Mouse (Mus musculus): ENCODE measurements around the gene Extl2. TPM values are rescaled to one million over a fixed set of nuclear protein-coding genes. Genes with fewer than 3 reads are reported as not detected.

The Extl2 gene
- total RNA-seq, 2 experiments from 2014 or later = 69.0 to 69.5 TPM

- peak; percentile 84 for TF ChIP-seq CTCF (conservative IDR thresholded peaks at IDR 0.05)
- no peak for DNase-seq (ENCODE audit: low spot score in 2 of 2)
- no peak overlapping the region for H3K27ac ChIP-seq
- no peak overlapping the region for H3K4me3 ChIP-seq
Measured at GRCm38 (mm10) chr3:115979000-115979399, 28.3 kb upstream of the Extl2 start.

- H3K27ac ChIP-seq = no peak overlapping the region
- no peak for DNase-seq (ENCODE audit: low spot score in 2 of 2)
- no peak overlapping the region for H3K4me3 ChIP-seq
- TF ChIP-seq CTCF (conservative IDR thresholded peaks at IDR 0.05) = no peak
Measured at GRCm38 (mm10) chr3:115983217-115983616, 24.0 kb upstream of the Extl2 start.

- no peak for TF ChIP-seq CTCF (conservative IDR thresholded peaks at IDR 0.05)
- Histone ChIP-seq H3K4me3 (no peak overlapping the region), H3K27ac (no peak overlapping the region)
- no peak for DNase-seq (ENCODE audit: low spot score in 2 of 2)
Measured at GRCm38 (mm10) chr3:115984653-115985052, 22.6 kb upstream of the Extl2 start.

GRCm38 (mm10) chr3:115985183-115985892 lies 21.9 kb upstream of the Extl2 start:
- Histone ChIP-seq H3K27ac (no peak overlapping the region), H3K4me3 (no peak overlapping the region)
- DNase-seq (ENCODE audit: low spot score in 2 of 2) = no peak
- no peak for TF ChIP-seq CTCF (conservative IDR thresholded peaks at IDR 0.05)

GRCm38 (mm10) chr3:115992103-115992502 lies 15.2 kb upstream of the Extl2 start:
- Histone ChIP-seq H3K27ac (no peak overlapping the region), H3K4me3 (no peak overlapping the region)
- no peak for DNase-seq (ENCODE audit: low spot score in 2 of 2)
- no peak for TF ChIP-seq CTCF (conservative IDR thresholded peaks at IDR 0.05)

GRCm38 (mm10) chr3:115992588-115992987 lies 14.7 kb upstream of the Extl2 start:
- Histone ChIP-seq H3K4me3 (no peak overlapping the region), H3K27ac (no peak overlapping the region)
- TF ChIP-seq CTCF (conservative IDR thresholded peaks at IDR 0.05) = no peak
- no peak for DNase-seq (ENCODE audit: low spot score in 2 of 2)

GRCm38 (mm10) chr3:115993025-115993424 lies 14.2 kb upstream of the Extl2 start:
- no peak for DNase-seq (ENCODE audit: low spot score in 2 of 2)
- no peak for TF ChIP-seq CTCF (conservative IDR thresholded peaks at IDR 0.05)
- H3K4me3 ChIP-seq = no peak overlapping the region

DNA sequence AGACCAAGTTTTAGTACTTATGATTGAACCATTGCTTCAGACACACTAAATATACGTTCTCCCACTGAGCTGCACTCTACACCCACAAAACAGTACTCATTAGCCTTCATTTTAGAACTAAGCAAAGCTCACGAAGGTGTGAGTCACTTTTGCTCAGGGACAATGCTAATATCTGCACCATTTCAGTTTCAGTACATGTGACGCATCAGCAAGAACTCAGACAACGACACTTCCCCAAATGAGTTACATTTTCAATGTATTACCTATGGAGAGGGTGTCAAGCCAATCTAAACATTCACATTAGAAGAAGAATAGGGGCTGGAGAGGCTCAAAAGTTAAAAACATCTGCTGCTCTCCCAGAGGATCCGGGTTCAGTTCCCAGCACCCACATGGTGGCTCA lies 10.3 kb upstream of the Extl2 start:
- TF ChIP-seq CTCF (conservative IDR thresholded peaks at IDR 0.05) = no peak
- DNase-seq (ENCODE audit: low spot score in 2 of 2) = no peak
- H3K4me3 ChIP-seq = no peak overlapping the region
- no peak overlapping the region for H3K27ac ChIP-seq

More at GRCm38 (mm10) chr3:115993025-115993424, 14.2 kb upstream of the Extl2 start:
- no peak overlapping the region for H3K27ac ChIP-seq

GRCm38 (mm10) chr3:116006284-116006977 lies 831 bp upstream of the Extl2 start:
- peak overlapping the region; percentile 97 for H3K4me3 ChIP-seq
- H3K27ac ChIP-seq = peak overlapping the region; percentile 97
- no peak for TF ChIP-seq CTCF (conservative IDR thresholded peaks at IDR 0.05)
- no peak for DNase-seq (ENCODE audit: low spot score in 2 of 2)

DNA sequence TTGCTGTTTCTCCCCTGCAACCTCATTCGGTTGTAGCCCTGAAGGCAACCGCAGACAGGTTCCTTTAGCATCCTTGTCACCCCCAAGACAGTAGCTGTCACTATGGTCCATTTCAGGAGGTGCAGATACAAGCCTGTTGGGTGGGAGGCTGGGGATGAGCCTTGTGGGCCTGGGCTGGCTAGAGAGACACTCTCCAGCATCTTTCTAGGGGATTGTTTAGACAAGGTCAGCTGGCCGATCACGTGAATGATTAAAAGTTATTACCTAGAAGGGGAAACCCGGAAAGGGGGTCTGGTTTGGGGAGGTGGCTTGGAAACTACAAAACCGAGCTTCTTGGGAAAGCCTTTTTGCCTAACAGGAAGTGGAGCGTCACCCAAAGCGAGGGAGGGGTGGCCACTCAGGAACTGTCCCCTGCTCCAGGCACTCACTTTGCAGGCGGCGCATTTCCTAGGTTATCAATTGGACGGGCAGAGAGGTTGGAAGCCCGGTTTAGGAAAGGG lies 729 bp downstream of the Extl2 start:
- peak overlapping the region; percentile 97 for H3K27ac ChIP-seq
- peak overlapping the region; percentile 97 for H3K4me3 ChIP-seq
- TF ChIP-seq CTCF (conservative IDR thresholded peaks at IDR 0.05) = no peak
- DNase-seq (ENCODE audit: low spot score in 2 of 2) = peak; percentile 81 to 87

- peak overlapping the region; percentile 97 for H3K27ac ChIP-seq
- no peak for TF ChIP-seq CTCF (conservative IDR thresholded peaks at IDR 0.05)
- H3K4me3 ChIP-seq = peak overlapping the region; percentile 97
- no peak for DNase-seq (ENCODE audit: low spot score in 2 of 2)
Measured at GRCm38 (mm10) chr3:116009622-116010344, 2.5 kb downstream of the Extl2 start.

DNA sequence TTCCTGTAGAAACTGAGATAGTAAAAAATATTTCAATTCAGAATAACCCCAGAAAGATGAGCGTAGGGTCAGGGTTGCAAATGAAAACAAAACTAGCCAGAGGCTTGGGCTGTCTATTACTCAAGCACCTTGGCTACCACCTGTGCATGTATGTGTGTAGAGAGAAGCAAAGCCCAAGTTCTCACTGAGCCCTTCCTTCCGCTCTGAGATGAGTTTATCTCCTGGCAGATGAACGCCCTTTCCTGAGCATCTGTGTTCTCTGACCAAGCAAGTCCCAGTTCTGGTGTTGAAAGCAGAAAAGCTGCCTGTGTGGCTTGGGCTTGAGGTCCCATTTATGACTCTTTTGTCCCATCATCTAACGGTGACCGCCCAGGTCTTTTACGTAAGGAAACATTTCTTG lies 7.6 kb downstream of the Extl2 start:
- no peak for DNase-seq (ENCODE audit: low spot score in 2 of 2)
- no peak for TF ChIP-seq CTCF (conservative IDR thresholded peaks at IDR 0.05)
- Histone ChIP-seq H3K27ac (peak overlapping the region; percentile 89; the same call in 1 of the 2 replicates), H3K4me3 (no peak overlapping the region)

DNA sequence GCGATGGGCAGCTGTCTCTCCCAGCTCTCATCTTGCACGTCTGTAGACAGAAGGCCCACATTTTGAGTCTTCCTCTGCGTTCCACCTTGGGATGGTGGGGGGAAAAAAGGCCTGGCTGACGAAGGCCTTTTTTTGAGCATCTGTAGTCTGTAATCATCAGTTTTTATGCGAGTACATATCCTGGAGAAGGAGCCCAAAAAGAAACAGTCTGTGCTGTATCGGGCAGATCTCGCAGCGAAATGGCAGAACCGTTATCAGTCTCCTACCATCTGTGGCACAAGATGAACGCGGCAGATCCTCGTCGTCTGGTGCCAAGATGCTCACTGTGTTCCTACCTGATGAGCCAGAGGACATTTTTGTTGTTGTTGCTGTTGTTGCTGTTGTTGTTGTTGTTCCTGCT lies 8.9 kb downstream of the Extl2 start:
- no peak for TF ChIP-seq CTCF (conservative IDR thresholded peaks at IDR 0.05)
- H3K4me3 ChIP-seq = no peak overlapping the region
- peak overlapping the region; percentile 89 for H3K27ac ChIP-seq
- peak; percentile 58 to 64 for DNase-seq (ENCODE audit: low spot score in 2 of 2)
